Mouse (Mus musculus) heart, embryonic 11.5 days (tissue): ENCODE results near the gene Nupl2. TPM values are rescaled to one million over a fixed set of nuclear protein-coding genes. Genes with fewer than 3 reads are reported as not detected.

Experiments
- ATAC-seq: fragments of 200-750 bp; cut with Nextera tagmentation; replicated peaks from 2 replicates; pipeline ENCODE4 v1.8.0; 2017; ENCODE audit warnings: moderate library complexity; ENCODE audit not compliant: insufficient number of reproducible peaks, low FRiP score, low TSS enrichment
- H3K27ac ChIP-seq: fragments of 300-500 bp; sonication (generic); 2 replicates; pipeline ENCODE4 v1.5.1; 2014; ENCODE audit warnings: mild to moderate bottlenecking, low read depth, low read length
- H3K27me3 ChIP-seq: fragments of 300-500 bp; sonication (generic); 2 replicates; pipeline ENCODE4 v1.6.1; 2014; ENCODE audit warnings: mild to moderate bottlenecking, low read length, mixed read lengths; ENCODE audit not compliant: control insufficient read depth, insufficient read depth
- H3K36me3 ChIP-seq: fragments of 300-500 bp; sonication (generic); 2 replicates; pipeline ENCODE4 v1.6.1; 2014; ENCODE audit warnings: mild to moderate bottlenecking, low read length, moderate library complexity, mixed read lengths; ENCODE audit not compliant: control insufficient read depth, insufficient read depth
- H3K4me1 ChIP-seq: fragments of 300-500 bp; sonication (generic); 2 replicates; pipeline ENCODE4 v1.6.1; 2014; ENCODE audit warnings: low read length; ENCODE audit not compliant: control insufficient read depth, insufficient read depth
- H3K4me2 ChIP-seq: fragments of 300-500 bp; sonication (generic); 2 replicates; pipeline ENCODE4 v1.6.1; 2014; ENCODE audit warnings: mild to moderate bottlenecking, moderate library complexity
- H3K4me3 ChIP-seq: fragments of 300-500 bp; sonication (generic); 2 replicates; pipeline ENCODE4 v1.5.1; 2014; ENCODE audit warnings: low read depth, low read length
- H3K9ac ChIP-seq: fragments of 300-500 bp; sonication (generic); 2 replicates; pipeline ENCODE4 v1.6.1; 2014; ENCODE audit warnings: mild to moderate bottlenecking, low read depth, low read length, moderate library complexity
- H3K9me3 ChIP-seq: fragments of 300-500 bp; sonication (generic); replicated peaks from 2 replicates; pipeline ENCODE4 v1.6.1; 2016; ENCODE audit warnings: low read length; ENCODE audit not compliant: control insufficient read depth
- WGBS: fragments of 180-500 bp; shearing (Covaris S2); extraction: QIAGEN DNeasy Blood & Tissue Kit; methylation state at CpG from one replicate; pipeline ENCODE4 v1.1.7; 2014; ENCODE audit not compliant: insufficient replicate concordance; 5-methylcytosine and 5-hydroxymethylcytosine counted together
- polyA plus RNA-seq: library from polyadenylated mRNA; unstranded; fragments of >200 nt; fragmentation: Nextera tagmentation; extraction: Ambion mirVana; gene quantifications from 2 replicates; pipeline ENCODE4 v1.2.1, GENCODE M21; 2014

Nupl2 gene
- polyA plus RNA-seq, 1 experiment from 2014 or later = 14.6 TPM

- Histone ChIP-seq H3K36me3 (no peaks in the 10 kb centered on the region), H3K9ac (no peak overlapping the region), H3K27me3 (no peaks in the 10 kb centered on the region), H3K4me2 (no peak overlapping the region), H3K9me3 (no peaks in the 10 kb centered on the region), H3K27ac (no peak overlapping the region), H3K4me1 (no peaks in the 10 kb centered on the region), H3K4me3 (no peak overlapping the region)
- ATAC-seq = no peak
- WGBS = 81% methylated on average over 2 of the region's 2 CpGs
Observed at GRCm38 (mm10) chr5:24191821-24192220, 27.1 kb downstream of the Nupl2 start.

DNA sequence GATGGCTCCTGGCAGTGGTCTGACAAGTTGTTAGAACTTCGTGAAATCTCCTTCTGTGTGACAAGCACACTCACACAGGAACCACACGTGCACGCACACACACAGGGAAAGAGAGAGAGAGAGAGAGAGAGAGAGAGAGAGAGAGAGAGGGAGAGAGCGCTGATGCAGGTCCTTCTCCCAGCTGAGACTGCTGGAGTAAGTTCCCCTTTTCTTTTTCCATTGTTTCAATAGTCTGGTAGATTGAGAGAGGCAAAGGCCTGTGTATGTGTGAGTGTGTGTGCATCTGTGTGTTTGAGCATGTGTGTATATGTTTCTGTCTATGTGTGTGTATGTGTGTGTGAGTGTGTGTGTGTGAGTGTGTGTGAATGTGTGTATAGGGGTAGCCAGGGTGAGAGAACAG lies 36.2 kb downstream of the Nupl2 start:
- H3K27ac ChIP-seq = no peak overlapping the region
- no peaks in the 10 kb centered on the region for H3K4me1 ChIP-seq
- no peak overlapping the region for H3K9ac ChIP-seq
- H3K9me3 ChIP-seq = no peaks in the 10 kb centered on the region
- no peak overlapping the region for H3K4me3 ChIP-seq
- H3K27me3 ChIP-seq = no peaks in the 10 kb centered on the region
- no peaks in the 10 kb centered on the region for H3K36me3 ChIP-seq
- ATAC-seq = no peak
- H3K4me2 ChIP-seq = no peak overlapping the region
- 71% methylated on average over 4 of the region's 4 CpGs for WGBS

- no peaks in the 10 kb centered on the region for H3K4me1 ChIP-seq
- no peak overlapping the region for H3K9ac ChIP-seq
- H3K9me3 ChIP-seq = no peaks in the 10 kb centered on the region
- no peak overlapping the region for H3K4me2 ChIP-seq
- H3K4me3 ChIP-seq = no peak overlapping the region
- no peak overlapping the region for H3K27ac ChIP-seq
- H3K36me3 ChIP-seq = no peaks in the 10 kb centered on the region
- no peaks in the 10 kb centered on the region for H3K27me3 ChIP-seq
- ATAC-seq = no peak
- WGBS = 71% methylated on average over 5 of the region's 5 CpGs
Observed at GRCm38 (mm10) chr5:24202492-24202891, 37.7 kb downstream of the Nupl2 start.

- WGBS = 70% methylated on average over 5 of the region's 5 CpGs
- H3K9ac ChIP-seq = no peak overlapping the region
- no peak for ATAC-seq
- H3K36me3 ChIP-seq = no peaks in the 10 kb centered on the region
- H3K4me3 ChIP-seq = no peak overlapping the region
- no peak overlapping the region for H3K27ac ChIP-seq
- no peaks in the 10 kb centered on the region for H3K9me3 ChIP-seq
- H3K27me3 ChIP-seq = no peaks in the 10 kb centered on the region
- H3K4me2 ChIP-seq = no peak overlapping the region
- no peaks in the 10 kb centered on the region for H3K4me1 ChIP-seq
Observed at GRCm38 (mm10) chr5:24203266-24203665, 38.5 kb downstream of the Nupl2 start.

GRCm38 (mm10) chr5:24207965-24208364 lies 43.2 kb downstream of the Nupl2 start:
- H3K4me2 ChIP-seq = no peak overlapping the region
- no peaks in the 10 kb centered on the region for H3K9me3 ChIP-seq
- 69% methylated on average over 10 of the region's 10 CpGs for WGBS
- no peak overlapping the region for H3K27ac ChIP-seq
- H3K27me3 ChIP-seq = no peaks in the 10 kb centered on the region
- H3K9ac ChIP-seq = no peak overlapping the region
- H3K36me3 ChIP-seq = no peaks in the 10 kb centered on the region
- H3K4me3 ChIP-seq = no peak overlapping the region
- no peaks in the 10 kb centered on the region for H3K4me1 ChIP-seq
- ATAC-seq = no peak

DNA sequence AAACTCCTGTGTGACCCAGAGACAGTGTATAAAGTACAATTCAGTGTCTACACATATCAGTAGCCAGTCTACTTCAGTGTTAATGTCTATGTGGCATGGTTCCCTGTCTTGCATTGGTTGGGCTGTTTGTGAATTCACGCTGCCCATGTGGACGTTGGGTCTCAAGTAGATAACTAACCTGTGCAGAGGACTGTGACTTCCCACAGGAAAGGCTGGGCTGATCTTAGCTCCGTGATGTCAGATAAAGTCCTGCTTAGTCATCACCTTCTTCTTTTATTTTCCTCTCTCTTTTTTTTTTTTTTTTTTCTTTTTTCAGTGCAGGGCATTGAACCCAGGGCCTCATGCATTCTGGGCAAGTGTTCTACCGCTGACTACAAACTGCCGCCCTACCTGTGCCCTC lies 43.7 kb downstream of the Nupl2 start:
- Histone ChIP-seq H3K4me3 (no peak overlapping the region), H3K4me1 (no peaks in the 10 kb centered on the region), H3K27ac (no peak overlapping the region), H3K27me3 (no peaks in the 10 kb centered on the region), H3K9me3 (no peaks in the 10 kb centered on the region), H3K9ac (no peak overlapping the region), H3K36me3 (no peaks in the 10 kb centered on the region), H3K4me2 (no peak overlapping the region)
- WGBS = 64% methylated on average over 5 of the region's 5 CpGs
- no peak for ATAC-seq

- ATAC-seq = no peak
- Histone ChIP-seq H3K9me3 (no peaks in the 10 kb centered on the region), H3K4me3 (no peak overlapping the region), H3K27me3 (no peaks in the 10 kb centered on the region), H3K4me1 (no peaks in the 10 kb centered on the region), H3K9ac (no peak overlapping the region), H3K27ac (no peak overlapping the region), H3K36me3 (no peaks in the 10 kb centered on the region), H3K4me2 (no peak overlapping the region)
- WGBS = 55% methylated on average over 3 of the region's 3 CpGs
Observed at GRCm38 (mm10) chr5:24213861-24214546, 49.2 kb downstream of the Nupl2 start.

DNA sequence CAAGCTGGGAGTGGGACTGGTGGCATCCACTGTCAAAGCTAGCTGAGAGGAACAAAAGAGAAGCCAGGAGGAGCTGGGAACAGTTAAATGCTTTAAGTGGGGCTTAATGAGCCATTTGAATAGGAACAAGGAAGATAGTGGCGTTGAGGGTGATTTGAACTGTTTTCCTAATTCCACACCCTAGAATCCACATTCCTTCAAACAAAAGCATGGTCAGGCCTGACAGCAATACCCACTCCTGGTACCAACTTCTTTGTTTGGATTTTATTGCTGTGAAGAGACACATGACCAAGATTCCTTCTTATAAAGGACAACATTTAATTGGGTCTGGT lies 49.8 kb downstream of the Nupl2 start:
- H3K4me3 ChIP-seq = no peak overlapping the region
- 52% methylated on average over 1 of the region's 1 CpGs for WGBS
- ATAC-seq = no peak

DNA sequence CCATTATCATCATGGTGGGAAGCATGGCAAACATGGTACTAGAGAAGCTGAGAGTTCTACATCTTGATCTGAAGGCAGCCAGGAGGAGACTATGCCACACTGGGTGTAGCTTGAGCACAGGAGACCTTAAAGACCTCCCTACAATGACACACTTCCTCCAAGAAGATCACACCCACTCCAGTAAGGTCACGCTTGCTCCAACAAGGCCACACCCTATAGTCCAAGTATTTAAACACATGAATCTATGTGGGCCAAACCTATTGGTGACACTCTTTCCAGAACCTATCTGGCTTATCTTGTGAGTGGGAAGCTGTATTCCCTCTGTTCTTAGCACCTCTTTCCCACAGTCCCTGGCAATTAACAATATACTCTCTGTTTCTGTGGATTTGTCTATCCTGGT lies 50.1 kb downstream of the Nupl2 start:
- H3K4me2 ChIP-seq = no peak overlapping the region
- H3K9ac ChIP-seq = no peak overlapping the region
- H3K27me3 ChIP-seq = no peaks in the 10 kb centered on the region
- WGBS = 79% methylated on average over 1 of the region's 1 CpGs
- no peaks in the 10 kb centered on the region for H3K36me3 ChIP-seq
- H3K27ac ChIP-seq = no peak overlapping the region
- no peaks in the 10 kb centered on the region for H3K9me3 ChIP-seq
- H3K4me1 ChIP-seq = no peaks in the 10 kb centered on the region
- no peak for ATAC-seq
- no peak overlapping the region for H3K4me3 ChIP-seq

More for the DNA sequence above, 49.8 kb downstream of the Nupl2 start:
- H3K27ac ChIP-seq = no peak overlapping the region
- H3K9me3 ChIP-seq = no peaks in the 10 kb centered on the region
- no peak overlapping the region for H3K9ac ChIP-seq
- H3K4me2 ChIP-seq = no peak overlapping the region
- H3K4me1 ChIP-seq = no peaks in the 10 kb centered on the region
- H3K27me3 ChIP-seq = no peaks in the 10 kb centered on the region
- no peaks in the 10 kb centered on the region for H3K36me3 ChIP-seq
